Mouse (Mus musculus): ENCODE data around the gene Syn2. TPM values are rescaled to one million over a fixed set of nuclear protein-coding genes. Genes with fewer than 3 reads are reported as not detected.
A peak's percentile ranks its signal among the peaks of the same experiment; 100 is the strongest.

The Syn2 gene
- total and polyA plus RNA-seq, 3 experiments = 4.4 to 5.4 (median 4.5) TPM

DNA sequence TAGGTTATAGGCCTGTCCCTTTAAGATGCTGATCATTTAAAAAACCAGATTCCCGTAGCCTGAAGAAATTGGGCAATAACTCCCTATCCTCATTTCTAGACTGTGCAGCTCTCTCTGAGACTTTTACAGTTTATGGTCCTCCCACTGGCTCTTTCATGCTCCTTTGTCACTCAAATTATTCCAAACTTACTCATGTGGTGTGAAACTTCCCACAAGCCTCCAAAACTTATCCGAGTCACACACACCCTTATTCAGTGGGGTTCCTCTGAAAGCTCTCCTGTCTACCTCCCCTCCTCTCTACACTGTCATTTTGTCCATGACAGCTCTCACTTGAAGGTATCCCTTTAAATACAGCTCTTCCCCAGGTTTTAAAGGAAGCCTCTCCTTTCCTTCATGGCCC lies 46.4 kb downstream of the Syn2 start:
- Histone ChIP-seq H3K4me3 (no peak overlapping the region), H3K27me3 (ENCODE audit: control insufficient read depth, insufficient read depth, low read length) (no peaks in the 10 kb centered on the region), H3K9ac (ENCODE audit: low read depth, low read length) (no peak overlapping the region), H3K79me2 (replicated peaks; ENCODE audit: control insufficient read depth, insufficient read depth, low read length) (no peaks in the 10 kb centered on the region), H3K4me1 (ENCODE audit: control insufficient read depth, insufficient read depth, low read length) (no peaks in the 10 kb centered on the region), H3K36me3 (ENCODE audit: control insufficient read depth, insufficient read depth, low read length) (no peaks in the 10 kb centered on the region), H3K27ac (no peak overlapping the region)
- 67% methylated on average over 2 of the region's 2 CpGs for WGBS
- no peak for DNase-seq
- no peak for TF ChIP-seq CTCF (IDR thresholded peaks at IDR 0.05)
- TF ChIP-seq POLR2A (IDR thresholded peaks at IDR 0.05; ENCODE audit: insufficient read depth, low read depth, low read length) = no peak
- TF ChIP-seq EP300 (IDR thresholded peaks at IDR 0.05; ENCODE audit: insufficient read depth, low read depth, low read length) = no peak
- intact Hi-C loops (cut with DNase I) = no loop called here

GRCm38 (mm10) chr6:115191111-115191510 lies 56.4 kb downstream of the Syn2 start:
- Histone ChIP-seq H3K4me1 (ENCODE audit: control insufficient read depth, insufficient read depth, low read length) (no peaks in the 10 kb centered on the region), H3K79me2 (replicated peaks; ENCODE audit: control insufficient read depth, insufficient read depth, low read length) (no peaks in the 10 kb centered on the region), H3K27me3 (ENCODE audit: control insufficient read depth, insufficient read depth, low read length) (no peaks in the 10 kb centered on the region), H3K27ac (no peak overlapping the region), H3K4me3 (no peak overlapping the region), H3K36me3 (ENCODE audit: control insufficient read depth, insufficient read depth, low read length) (no peaks in the 10 kb centered on the region), H3K9ac (ENCODE audit: low read depth, low read length) (no peak overlapping the region)
- intact Hi-C loops (cut with DNase I) = no loop called here
- 76% methylated on average over 7 of the region's 7 CpGs for WGBS
- no peak for DNase-seq
- TF ChIP-seq CTCF (IDR thresholded peaks at IDR 0.05) = no peak
- no peak for TF ChIP-seq POLR2A (IDR thresholded peaks at IDR 0.05; ENCODE audit: insufficient read depth, low read depth, low read length)
- no peak for TF ChIP-seq EP300 (IDR thresholded peaks at IDR 0.05; ENCODE audit: insufficient read depth, low read depth, low read length)

- H3K79me2 ChIP-seq (replicated peaks; ENCODE audit: control insufficient read depth, insufficient read depth, low read length) = no peaks in the 10 kb centered on the region
- no peak overlapping the region for H3K9ac ChIP-seq (ENCODE audit: low read depth, low read length)
- H3K36me3 ChIP-seq (ENCODE audit: control insufficient read depth, insufficient read depth, low read length) = no peaks in the 10 kb centered on the region
- intact Hi-C loops (cut with DNase I) = no loop called here
- no peak overlapping the region for H3K4me3 ChIP-seq
- WGBS = 40% methylated on average over 3 of the region's 3 CpGs
- no peaks in the 10 kb centered on the region for H3K27me3 ChIP-seq (ENCODE audit: control insufficient read depth, insufficient read depth, low read length)
- no peaks in the 10 kb centered on the region for H3K4me1 ChIP-seq (ENCODE audit: control insufficient read depth, insufficient read depth, low read length)
- no peak for DNase-seq
- H3K27ac ChIP-seq = no peak overlapping the region
- TF ChIP-seq CTCF (IDR thresholded peaks at IDR 0.05) = no peak
- no peak for TF ChIP-seq EP300 (IDR thresholded peaks at IDR 0.05; ENCODE audit: insufficient read depth, low read depth, low read length)
- TF ChIP-seq POLR2A (IDR thresholded peaks at IDR 0.05; ENCODE audit: insufficient read depth, low read depth, low read length) = no peak
Observed at GRCm38 (mm10) chr6:115200753-115201152, 66.1 kb downstream of the Syn2 start.

DNA sequence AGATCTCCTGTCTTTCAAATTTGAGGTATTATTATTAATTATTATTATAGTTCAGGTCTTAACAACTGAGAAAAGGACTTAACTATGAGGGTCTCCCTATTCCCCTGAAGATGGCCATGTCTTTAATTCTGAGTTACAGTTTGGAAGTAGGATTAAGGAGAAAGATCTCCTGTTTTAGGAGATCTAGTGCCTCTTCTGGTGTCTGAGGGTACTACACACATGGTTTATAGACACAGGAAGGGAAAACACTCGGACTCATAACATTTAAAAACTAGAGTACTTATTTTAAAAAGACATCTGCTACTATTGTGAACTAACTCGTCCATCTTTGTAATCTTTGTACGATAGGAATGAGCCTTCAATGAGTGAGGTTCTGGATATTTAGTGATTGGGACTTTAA lies 68.3 kb downstream of the Syn2 start:
- Histone ChIP-seq H3K27ac (no peak overlapping the region), H3K79me2 (replicated peaks; ENCODE audit: control insufficient read depth, insufficient read depth, low read length) (no peaks in the 10 kb centered on the region), H3K4me1 (ENCODE audit: control insufficient read depth, insufficient read depth, low read length) (no peaks in the 10 kb centered on the region), H3K9ac (ENCODE audit: low read depth, low read length) (no peak overlapping the region), H3K4me3 (no peak overlapping the region), H3K36me3 (ENCODE audit: control insufficient read depth, insufficient read depth, low read length) (no peaks in the 10 kb centered on the region), H3K27me3 (ENCODE audit: control insufficient read depth, insufficient read depth, low read length) (no peaks in the 10 kb centered on the region)
- WGBS = 71% methylated on average over 3 of the region's 3 CpGs
- no peak for DNase-seq
- intact Hi-C loops (cut with DNase I) = no loop called here
- TF ChIP-seq POLR2A (IDR thresholded peaks at IDR 0.05; ENCODE audit: insufficient read depth, low read depth, low read length) = no peak
- peak; percentile 38 for TF ChIP-seq CTCF (IDR thresholded peaks at IDR 0.05)

- no peaks in the 10 kb centered on the region for H3K79me2 ChIP-seq (replicated peaks; ENCODE audit: control insufficient read depth, insufficient read depth, low read length)
- H3K4me1 ChIP-seq (ENCODE audit: control insufficient read depth, insufficient read depth, low read length) = peaks cover 6% of the 10 kb centered on the region
- no peaks in the 10 kb centered on the region for H3K27me3 ChIP-seq (ENCODE audit: control insufficient read depth, insufficient read depth, low read length)
- no peak overlapping the region for H3K27ac ChIP-seq
- TF ChIP-seq CTCF (IDR thresholded peaks at IDR 0.05) (no peak), POLR2A (IDR thresholded peaks at IDR 0.05; ENCODE audit: insufficient read depth, low read depth, low read length) (no peak), EP300 (IDR thresholded peaks at IDR 0.05; ENCODE audit: insufficient read depth, low read depth, low read length) (no peak)
- WGBS = 22% methylated on average over 2 of the region's 2 CpGs
- intact Hi-C loops (cut with DNase I) = no loop called here
- no peaks in the 10 kb centered on the region for H3K36me3 ChIP-seq (ENCODE audit: control insufficient read depth, insufficient read depth, low read length)
- DNase-seq = no peak
- no peak overlapping the region for H3K4me3 ChIP-seq
- H3K9ac ChIP-seq (ENCODE audit: low read depth, low read length) = no peak overlapping the region
Observed at GRCm38 (mm10) chr6:115210187-115210586, 75.5 kb downstream of the Syn2 start.

DNA sequence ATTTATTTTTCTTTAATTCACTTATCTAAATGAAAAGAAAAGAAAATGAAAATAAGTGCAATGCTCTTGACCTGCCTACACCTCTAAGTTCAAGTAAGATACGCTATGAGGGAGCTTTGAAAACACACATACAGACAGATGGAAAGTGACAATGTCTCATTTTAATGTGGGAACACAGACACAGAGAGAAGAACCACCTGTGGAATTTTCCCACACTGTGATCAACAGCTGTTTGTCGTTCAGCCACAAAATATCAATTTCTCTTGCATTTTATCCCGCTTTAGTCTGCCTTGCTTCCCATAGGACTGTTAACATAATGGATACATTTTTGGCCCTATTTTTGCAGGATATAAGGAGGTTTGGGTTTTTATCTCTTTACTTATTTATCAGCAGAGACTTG lies 76.1 kb downstream of the Syn2 start:
- Histone ChIP-seq H3K4me3 (no peak overlapping the region), H3K79me2 (replicated peaks; ENCODE audit: control insufficient read depth, insufficient read depth, low read length) (no peaks in the 10 kb centered on the region), H3K9ac (ENCODE audit: low read depth, low read length) (no peak overlapping the region), H3K27me3 (ENCODE audit: control insufficient read depth, insufficient read depth, low read length) (no peaks in the 10 kb centered on the region), H3K4me1 (ENCODE audit: control insufficient read depth, insufficient read depth, low read length) (peaks cover 6% of the 10 kb centered on the region), H3K36me3 (ENCODE audit: control insufficient read depth, insufficient read depth, low read length) (no peaks in the 10 kb centered on the region), H3K27ac (no peak overlapping the region)
- DNase-seq = no peak
- intact Hi-C loops (cut with DNase I) = no loop called here
- WGBS = 78% methylated on average over 3 of the region's 3 CpGs
- TF ChIP-seq EP300 (IDR thresholded peaks at IDR 0.05; ENCODE audit: insufficient read depth, low read depth, low read length) (no peak), POLR2A (IDR thresholded peaks at IDR 0.05; ENCODE audit: insufficient read depth, low read depth, low read length) (no peak), CTCF (IDR thresholded peaks at IDR 0.05) (no peak)
